ENCODE assay signal across 9 mouse cellular contexts in genomic region chr11:44620694-44621446, GRCm38 (mm10). TPM values are rescaled to one million over a fixed set of nuclear protein-coding genes. Genes with fewer than 3 reads are reported as not detected.
A peak's percentile ranks its signal among the peaks of the same experiment; 100 is the strongest.
DNase-seq lines count a peak whose midpoint lies in the region; ATAC-seq and TF ChIP-seq lines count a peak whose summit lies in the region.
"Had no signal": no experiment of that assay in that cellular context is flagged by ENCODE, and none has a peak within 500 bp of the region (broad histone marks: within the 10 kb centered on the region; RNA-seq: fewer than 3 reads in every experiment).

No protein-coding gene starts in this region.

- peak overlapping the region; percentile 36 to 86 (median 67) for H3K4me3 ChIP-seq in CH12.LX (replicated peaks in 1 of 3; ENCODE audit: low read depth in 2 of 3, low read length in 2 of 3, poor library complexity in 1 of 3)
- H3K4me3 ChIP-seq in limb, embryonic 11.5 days (ENCODE audit: low read depth, low read length), result peak overlapping the region; percentile 77

- TF ChIP-seq RAD21 in CH12.LX (IDR thresholded peaks at IDR 0.05; ENCODE audit: low read depth, low read length), result no peak

- TF ChIP-seq CTCF in CH12.LX (conservative IDR thresholded peaks at IDR 0.05 in 1 of 2, IDR thresholded peaks at IDR 0.05 in 1 of 2; ENCODE audit: low read depth in 2 of 2, low read length in 2 of 2), result no peak

- TF ChIP-seq POLR2A in CH12.LX (IDR thresholded peaks at IDR 0.05; ENCODE audit: low read depth, low read length), result no peak

- no peak for ATAC-seq in limb, embryonic 11.5 days (ENCODE audit: insufficient number of reproducible peaks, low FRiP score, low TSS enrichment, low read depth)
- no peak for ATAC-seq in megakaryocyte, adult 5-6 weeks (ENCODE audit: poor library complexity, severe bottlenecking)

- WGBS in limb, embryonic 11.5 days, result 23% methylated on average over 19 of the region's 19 CpGs

- H3K36me3 ChIP-seq in CH12.LX (replicated peaks in 1 of 2; ENCODE audit: control insufficient read depth in 1 of 2, insufficient read depth in 1 of 2, low read length in 1 of 2), result peaks cover 0 to 15% of the 10 kb centered on the region in 2 experiments
- peaks cover 2% of the 10 kb centered on the region; the same call in 1 of the 2 replicates for H3K36me3 ChIP-seq in limb, embryonic 11.5 days (ENCODE audit: control insufficient read depth, insufficient read depth, low read length)

- H3K79me2 ChIP-seq in CH12.LX (replicated peaks; ENCODE audit: control insufficient read depth, extremely low read depth, insufficient read depth, poor library complexity, severe bottlenecking), result peaks cover 60% of the 10 kb centered on the region

- TF ChIP-seq EP300 in CH12.LX (IDR thresholded peaks at IDR 0.05; ENCODE audit: low read length), result no peak

- in situ Hi-C loops in CH12.LX (cut with MboI; ENCODE audit: low pct_ligation_motif_present, low pct_unique_long_range_greater_than_20kb, low sequenced_read_pairs), result no loop called here

- peak overlapping the region; percentile 70 for H3K9ac ChIP-seq in CH12.LX (ENCODE audit: insufficient read depth, low read depth)
- H3K9ac ChIP-seq in limb, embryonic 11.5 days (ENCODE audit: low read length), result peak overlapping the region; percentile 58

- peak; percentile 8 for DNase-seq in adrenal gland, adult 2 months
- DNase-seq in adrenal gland, postnatal 14 days, result no peak
- DNase-seq in CH12.LX (ENCODE audit: extremely low read depth), result no peak
- peak; percentile 16 for DNase-seq in gastrocnemius, postnatal 10 days
- peak; percentile 50 for DNase-seq in limb, embryonic 11.5 days (ENCODE audit: low spot score)
- no peak for DNase-seq in thymus, postnatal 10 days (ENCODE audit: low spot score in 2 of 2)
- no peak for DNase-seq in layer of hippocampus, adult 18-20 months (ENCODE audit: low spot score in 2 of 2)
- DNase-seq: retina, postnatal 1 day had no signal

- no peaks in the 10 kb centered on the region for H3K27me3 ChIP-seq in CH12.LX (replicated peaks)
- H3K27me3 ChIP-seq in limb, embryonic 11.5 days (ENCODE audit: control insufficient read depth, insufficient read depth, low read length), result 0 out of 2 replicates have a peak, but pooled peaks cover 9% of the 10 kb centered on the region

- H3K4me1 ChIP-seq in CH12.LX (ENCODE audit: control insufficient read depth in 1 of 2, insufficient read depth in 2 of 2), result peaks cover 0 to 27% of the 10 kb centered on the region in 2 experiments; a peak in 2 of 4 replicates
- peaks cover 18% of the 10 kb centered on the region for H3K4me1 ChIP-seq in limb, embryonic 11.5 days (ENCODE audit: control insufficient read depth, insufficient read depth, low read length)

- H3K4me2 ChIP-seq in CH12.LX (ENCODE audit: insufficient read depth, low read depth, poor library complexity, severe bottlenecking), result peak overlapping the region; percentile 78
- peak overlapping the region; percentile 94 for H3K4me2 ChIP-seq in limb, embryonic 11.5 days (ENCODE audit: low read depth, severe bottlenecking)

- H3K27ac ChIP-seq in CH12.LX (ENCODE audit: insufficient read depth, low read depth), result peak overlapping the region; percentile 39; the same call in 1 of the 2 replicates
- no peak overlapping the region for H3K27ac ChIP-seq in limb, embryonic 11.5 days (replicated peaks; ENCODE audit: low read depth, low read length)

- dilution Hi-C loops in CH12.LX (cut with MboI; ENCODE audit: extremely low pct_ligation_motif_present, extremely low pct_unique_long_range_greater_than_20kb, low sequenced_read_pairs), result no loop called here

- H3K9me3 ChIP-seq in CH12.LX (replicated peaks; ENCODE audit: low read length), result no peaks in the 10 kb centered on the region
- H3K9me3 ChIP-seq in limb, embryonic 11.5 days (ENCODE audit: control insufficient read depth, low read length), result no peaks in the 10 kb centered on the region

TF ChIP-seq in CH12.LX, 34 proteins besides CTCF, POLR2A, EP300 and RAD21:
- 0 out of 2 replicates have a peak, but pooled peaks have one; percentile 30 for TF ChIP-seq ELF1 (IDR thresholded peaks at IDR 0.05; ENCODE audit: low read depth, low read length)
- TF ChIP-seq SIN3A (IDR thresholded peaks at IDR 0.05; ENCODE audit: low read length), result 0 out of 2 replicates have a peak, but pooled peaks have one; percentile 30
- TF ChIP-seq NELFE (IDR thresholded peaks at IDR 0.05; ENCODE audit: low read depth, low read length), result no peak

RNA-seq across cellular contexts. Expression of gene Ebf1, which starts 3.8 kb away (rescaled TPM):
- total RNA-seq in adrenal gland, adult 2 months (2021), result 10 to 100 TPM; 25.3 to 37.0 TPM
- polyA plus RNA-seq in adrenal gland, adult 2 months (2012; rRNA removed), result 13.8 and 16.9 TPM in 2 replicates
- 35.5 and 50.8 TPM in 2 replicates for total RNA-seq in adrenal gland, postnatal 14 days (2021)
- total RNA-seq in CH12.LX (2012; rRNA removed) (24.9 and 37.8 TPM in 2 replicates), CH12.LX (2014; rRNA removed) (42.8 and 44.2 TPM in 2 replicates)
- polyA plus RNA-seq in CH12.LX (2012; ENCODE audit: insufficient read length, low read depth), result 52.5 and 60.7 TPM in 2 replicates
- total RNA-seq in gastrocnemius, postnatal 10 days (2021), result 10 to 100 TPM; 25.8 to 36.2 TPM
- 56.0 and 61.7 TPM in 2 replicates for polyA plus RNA-seq in limb, embryonic 11.5 days (2014; fragmentation: Nextera tagmentation; extraction: Ambion mirVana)
- 0.09 and 0.25 TPM in 2 replicates for total RNA-seq in megakaryocyte, adult 5-6 weeks (2015)
- total RNA-seq in megakaryocyte, adult 5-6 weeks (2017), result 0.33 TPM in 1 of 2 replicates, not detected in the other
- 1 to 10 TPM; 2.7 TPM for total RNA-seq in layer of hippocampus, adult 18-20 months (2021)

Comparison
In these comparisons a context has a peak if more than half of its experiments do, and no peak if none do; other contexts are left out.
1. DNase-seq: peak in adrenal gland, adult 2 months (single experiment), gastrocnemius, postnatal 10 days (single experiment) and limb, embryonic 11.5 days (single experiment); none in adrenal gland, postnatal 14 days (single experiment), CH12.LX (single experiment), thymus, postnatal 10 days (0 of 2) and layer of hippocampus, adult 18-20 months (0 of 2).